Mouse (Mus musculus) heart, postnatal 0 days (tissue): ENCODE data around the gene Magi1. TPM values are rescaled to one million over a fixed set of nuclear protein-coding genes. Genes with fewer than 3 reads are reported as not detected.

Experiments
- ATAC-seq: fragments of 200-750 bp; cut with Nextera tagmentation; 2 replicates; pipeline ENCODE4 v1.8.0; 2017; ENCODE audit warnings: low read depth, moderate number of reproducible peaks, moderate library complexity; ENCODE audit not compliant: insufficient read depth
- DNase-seq: peaks from one replicate; pipeline ENCODE4 v3.0.0-alpha.2; 2016; ENCODE audit warnings: low spot score
- H3K27ac ChIP-seq: fragments of 300-500 bp; sonication (generic); 2 replicates; pipeline ENCODE4 v1.5.1; 2014; ENCODE audit warnings: low read depth, mild to moderate bottlenecking
- H3K27me3 ChIP-seq: fragments of 300-500 bp; sonication (generic); 2 replicates; pipeline ENCODE4 v1.6.1; 2014; ENCODE audit warnings: low read length, mixed read lengths; ENCODE audit not compliant: control insufficient read depth, insufficient read depth
- H3K36me3 ChIP-seq: fragments of 300-500 bp; sonication (generic); replicated peaks from 2 replicates; pipeline ENCODE4 v1.6.1; 2014; ENCODE audit warnings: low read length, mixed read lengths; ENCODE audit not compliant: control insufficient read depth, insufficient read depth
- H3K4me1 ChIP-seq: fragments of 300-500 bp; sonication (generic); 2 replicates; pipeline ENCODE4 v1.6.1; 2014; ENCODE audit warnings: antibody characterized with exemption; ENCODE audit not compliant: control insufficient read depth, insufficient read depth
- H3K4me2 ChIP-seq: fragments of 300-500 bp; sonication (generic); 2 replicates; pipeline ENCODE4 v1.6.1; 2014; ENCODE audit warnings: low read depth, mild to moderate bottlenecking, low read length, moderate library complexity
- H3K4me3 ChIP-seq: fragments of 300-500 bp; sonication (generic); 2 replicates; pipeline ENCODE4 v1.5.1; 2014; ENCODE audit warnings: low read depth, low read length
- H3K9ac ChIP-seq: fragments of 300-500 bp; sonication (generic); replicated peaks from 2 replicates; pipeline ENCODE4 v1.6.1; 2014; ENCODE audit warnings: low read depth, low read length, mixed read lengths
- H3K9me3 ChIP-seq: fragments of 300-500 bp; sonication (generic); replicated peaks from 2 replicates; pipeline ENCODE4 v1.6.1; 2016; ENCODE audit warnings: low read length; ENCODE audit not compliant: control insufficient read depth
- CTCF ChIP-seq: IDR thresholded peaks from 2 replicates; pipeline ENCODE4 v1.5.1; 2016; ENCODE audit warnings: antibody characterized with exemption, control low read depth, low read depth
- EP300 ChIP-seq: IDR thresholded peaks from 2 replicates; pipeline ENCODE4 v1.6.1; 2016; ENCODE audit warnings: antibody characterized with exemption, low read depth
- WGBS: fragments of 180-500 bp; shearing (Covaris S2); extraction: QIAGEN DNeasy Blood & Tissue Kit; methylation state at CpG from one replicate; pipeline ENCODE4 v1.1.7; 2014; 5-methylcytosine and 5-hydroxymethylcytosine counted together
- polyA plus RNA-seq: library from polyadenylated mRNA; unstranded; fragments of >200 nt; fragmentation: Nextera tagmentation; extraction: Ambion mirVana; gene quantifications from 2 replicates; pipeline ENCODE4 v1.2.1, GENCODE M21; 2015
- total RNA-seq: library from RNA; depleted of rRNA; stranded (reverse); fragments of >200 nt; gene quantifications from 2 replicates; pipeline ENCODE4 v1.2.3, GENCODE M21; 2014; ENCODE audit warnings: low replicate concordance

Magi1 gene
- total and polyA plus RNA-seq, 2 experiments from 2014 or later: 4.6 to 15.3 TPM

DNA sequence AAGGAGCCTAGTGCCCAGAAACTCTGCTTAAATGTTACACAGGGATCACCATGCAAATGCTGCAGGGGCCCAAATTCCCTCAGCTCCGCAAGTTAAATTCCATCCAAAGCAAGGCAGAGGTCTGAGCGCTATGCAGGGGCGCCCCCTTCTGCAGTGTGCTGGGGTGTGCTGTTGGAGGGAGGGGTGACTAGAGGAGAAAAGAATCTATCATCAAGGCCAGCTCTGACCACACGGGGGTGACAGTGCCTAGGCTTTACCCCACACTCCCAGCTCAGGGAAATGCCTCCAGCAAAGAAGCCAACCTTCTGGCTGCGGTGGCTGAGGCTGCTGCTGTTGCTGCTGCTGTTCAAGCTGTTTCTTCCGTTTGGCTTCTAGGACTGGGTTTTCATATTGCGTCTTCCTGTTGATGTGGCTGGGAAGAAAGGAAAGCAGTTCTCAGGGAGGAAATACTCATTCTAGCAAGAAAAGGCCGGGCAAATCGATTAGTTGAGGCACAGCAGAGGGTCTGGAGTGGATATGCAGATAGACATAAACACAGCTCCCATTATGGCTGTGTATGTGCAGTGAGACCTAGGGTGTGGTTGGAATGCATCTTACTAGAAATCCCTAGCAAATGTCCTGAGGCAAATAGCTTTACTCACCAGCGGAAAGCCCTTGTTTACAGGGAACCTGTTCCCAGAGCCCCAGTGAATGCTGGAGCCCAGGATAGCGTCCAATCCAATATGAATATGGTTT lies 526.2 kb downstream of the Magi1 start:
- H3K4me2 ChIP-seq: no peak overlapping the region
- peak overlapping the region; percentile 60 for H3K27ac ChIP-seq
- DNase-seq (peak; percentile 92), ATAC-seq (peak; percentile 96)
- TF ChIP-seq EP300 (no peak), CTCF (peak; percentile 92)
- H3K27me3 ChIP-seq: no peaks in the 10 kb centered on the region
- H3K9ac ChIP-seq: no peak overlapping the region
- H3K9me3 ChIP-seq: no peaks in the 10 kb centered on the region
- 0 out of 2 replicates have a peak, but pooled peaks cover under 1% of the 10 kb centered on the region for H3K4me1 ChIP-seq
- H3K36me3 ChIP-seq: peaks cover 8% of the 10 kb centered on the region; the same call in 1 of the 2 replicates
- 28% methylated on average over 11 of the region's 11 CpGs for WGBS
- no peak overlapping the region for H3K4me3 ChIP-seq

DNA sequence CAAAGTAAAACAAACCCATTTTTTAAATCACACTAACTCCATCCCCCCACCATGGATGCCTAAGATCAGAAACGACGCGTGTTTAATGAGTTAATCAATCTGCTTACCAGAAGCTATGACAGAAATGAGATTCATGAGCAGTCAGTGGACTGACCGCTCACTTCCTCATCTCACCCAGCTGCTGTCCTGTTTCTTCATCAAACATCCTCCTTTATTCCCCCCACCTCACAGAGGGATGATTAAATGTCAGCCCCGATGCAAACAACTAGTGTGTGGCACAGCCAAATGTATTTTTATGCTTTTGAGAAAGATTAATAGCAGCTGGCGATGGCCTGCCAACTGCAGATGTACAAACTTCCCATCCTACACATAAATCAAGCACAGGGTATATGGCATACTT lies 540.6 kb downstream of the Magi1 start:
- peaks cover 30% of the 10 kb centered on the region for H3K36me3 ChIP-seq
- DNase-seq (no peak), ATAC-seq (no peak)
- H3K4me2 ChIP-seq: no peak overlapping the region
- no peaks in the 10 kb centered on the region for H3K4me1 ChIP-seq
- H3K27me3 ChIP-seq: no peaks in the 10 kb centered on the region
- no peaks in the 10 kb centered on the region for H3K9me3 ChIP-seq
- TF ChIP-seq CTCF (no peak), EP300 (no peak)
- no peak overlapping the region for H3K27ac ChIP-seq
- 87% methylated on average over 6 of the region's 6 CpGs for WGBS
- no peak overlapping the region for H3K9ac ChIP-seq
- H3K4me3 ChIP-seq: no peak overlapping the region

DNA sequence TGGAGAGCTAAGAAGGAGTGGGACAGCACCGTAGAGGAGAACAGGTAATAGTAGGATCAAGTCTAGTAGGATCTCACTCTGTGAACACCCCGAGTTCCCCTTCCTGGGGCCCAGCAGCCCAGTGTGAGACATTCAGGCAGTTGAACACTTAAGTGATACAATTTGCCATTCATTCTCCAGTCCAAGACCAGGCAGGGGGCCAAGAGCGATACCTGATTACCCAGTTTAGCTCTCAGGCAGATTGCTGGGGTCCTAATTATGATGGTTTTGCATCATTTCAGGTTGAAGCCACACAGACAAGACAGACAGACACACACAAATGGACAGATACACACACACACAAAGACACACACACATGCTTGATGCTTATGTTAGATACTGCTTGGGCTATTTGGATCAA lies 543.9 kb downstream of the Magi1 start:
- TF ChIP-seq CTCF: no peak
- no peak for TF ChIP-seq EP300
- H3K9me3 ChIP-seq: no peaks in the 10 kb centered on the region
- no peaks in the 10 kb centered on the region for H3K4me1 ChIP-seq
- no peak overlapping the region for H3K4me3 ChIP-seq
- H3K36me3 ChIP-seq: peaks cover 6% of the 10 kb centered on the region
- H3K27ac ChIP-seq: no peak overlapping the region
- ATAC-seq (no peak), DNase-seq (no peak)
- H3K9ac ChIP-seq: no peak overlapping the region
- 52% methylated on average over 3 of the region's 3 CpGs for WGBS
- H3K4me2 ChIP-seq: no peak overlapping the region
- H3K27me3 ChIP-seq: no peaks in the 10 kb centered on the region

- Histone ChIP-seq H3K27me3 (no peaks in the 10 kb centered on the region), H3K9ac (no peak overlapping the region), H3K27ac (no peak overlapping the region), H3K9me3 (no peaks in the 10 kb centered on the region), H3K36me3 (no peaks in the 10 kb centered on the region), H3K4me2 (no peak overlapping the region), H3K4me1 (no peaks in the 10 kb centered on the region), H3K4me3 (no peak overlapping the region)
- DNase-seq (no peak), ATAC-seq (no peak)
- no peak for TF ChIP-seq CTCF
- TF ChIP-seq EP300: no peak
- 53% methylated on average over 1 of the region's 1 CpGs for WGBS
Measured at GRCm38 (mm10) chr6:93737083-93737482, 546.6 kb downstream of the Magi1 start.

DNA sequence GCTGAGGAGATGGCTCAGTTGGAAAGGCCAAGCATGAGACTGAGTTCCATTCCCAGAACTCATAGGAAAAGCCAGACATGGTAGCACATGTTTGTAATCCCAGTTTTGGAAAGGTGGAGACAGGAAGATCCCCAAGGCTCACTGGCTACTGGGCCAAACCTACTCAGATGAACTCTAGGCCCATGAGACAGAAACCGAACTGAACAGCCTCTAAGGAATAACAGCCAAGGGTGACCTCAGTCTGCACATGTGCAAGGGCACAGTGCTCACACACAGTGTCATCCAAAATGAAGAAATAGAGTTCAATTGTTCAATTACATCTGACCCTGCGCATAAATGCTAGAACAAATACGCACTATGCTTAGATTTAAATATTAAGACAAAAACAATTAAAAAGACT lies 547.6 kb downstream of the Magi1 start:
- H3K36me3 ChIP-seq: no peaks in the 10 kb centered on the region
- WGBS: 86% methylated on average over 3 of the region's 3 CpGs
- no peak overlapping the region for H3K4me3 ChIP-seq
- H3K9me3 ChIP-seq: no peaks in the 10 kb centered on the region
- H3K4me1 ChIP-seq: no peaks in the 10 kb centered on the region
- TF ChIP-seq CTCF (no peak), EP300 (no peak)
- DNase-seq (no peak), ATAC-seq (no peak)
- H3K9ac ChIP-seq: no peak overlapping the region
- no peaks in the 10 kb centered on the region for H3K27me3 ChIP-seq
- no peak overlapping the region for H3K27ac ChIP-seq
- H3K4me2 ChIP-seq: no peak overlapping the region

DNA sequence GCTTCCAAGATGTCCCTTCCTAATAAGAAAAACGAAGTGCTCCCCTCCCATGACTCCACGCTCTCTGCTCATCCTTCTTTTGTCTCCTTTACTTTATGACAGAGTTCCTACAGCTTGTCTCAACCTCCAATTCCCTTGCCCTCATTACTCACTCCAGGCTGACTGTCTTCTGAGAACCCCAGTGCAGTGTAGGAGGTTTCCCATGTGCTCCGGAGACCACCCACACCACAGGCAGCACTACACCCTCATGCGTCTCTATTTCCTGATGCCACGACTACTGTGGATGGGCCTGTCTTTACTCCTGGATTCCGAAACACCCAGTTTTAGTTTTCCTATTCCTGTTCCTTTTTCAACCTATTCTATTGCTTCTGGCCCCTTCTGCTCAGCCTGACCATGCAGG lies 549.9 kb downstream of the Magi1 start:
- WGBS: 91% methylated on average over 6 of the region's 6 CpGs
- H3K4me2 ChIP-seq: no peak overlapping the region
- H3K36me3 ChIP-seq: no peaks in the 10 kb centered on the region
- H3K4me3 ChIP-seq: no peak overlapping the region
- H3K4me1 ChIP-seq: no peaks in the 10 kb centered on the region
- no peak overlapping the region for H3K27ac ChIP-seq
- no peaks in the 10 kb centered on the region for H3K9me3 ChIP-seq
- TF ChIP-seq CTCF (no peak), EP300 (no peak)
- no peak overlapping the region for H3K9ac ChIP-seq
- ATAC-seq (no peak), DNase-seq (no peak)
- H3K27me3 ChIP-seq: no peaks in the 10 kb centered on the region
